Mouse (Mus musculus) ES-E14 (cell line): ENCODE results near the gene Kcna6.

Source experiments
- CHD2 ChIP-seq: IDR thresholded peaks from 2 replicates; pipeline ENCODE4 v1.6.1; 2014; ENCODE audit warnings: mild to moderate bottlenecking, low read depth, low read length, inconsistent platforms
- MAFK ChIP-seq: IDR thresholded peaks from 2 replicates; pipeline ENCODE4 v1.6.1; 2014; ENCODE audit warnings: mild to moderate bottlenecking, low read depth, low read length, inconsistent platforms; ENCODE audit not compliant: insufficient read depth
- ZC3H11A ChIP-seq: IDR thresholded peaks from 2 replicates; pipeline ENCODE4 v1.6.1; 2012; ENCODE audit warnings: low read depth, mild to moderate bottlenecking, inconsistent platforms, low read length, borderline replicate concordance

- TF ChIP-seq MAFK (no peak), ZC3H11A (no peak), CHD2 (no peak)
Observed at GRCm38 (mm10) chr6:126687120-126687519, 53.4 kb downstream of the Kcna6 start.
